Mouse (Mus musculus) embryonic facial prominence, embryonic 13.5 days (tissue): ENCODE measurements around the gene Ldah. TPM values are rescaled to one million over a fixed set of nuclear protein-coding genes. Genes with fewer than 3 reads are reported as not detected.

Experiments used
- ATAC-seq: fragments of 200-750 bp; cut with Nextera tagmentation; 2 replicates; pipeline ENCODE4 v1.8.0; 2017; ENCODE audit warnings: low read depth; ENCODE audit not compliant: insufficient number of reproducible peaks, insufficient read depth, low FRiP score, low TSS enrichment
- H3K27ac ChIP-seq: fragments of 300-500 bp; sonication (generic); 2 replicates; pipeline ENCODE4 v1.5.1; 2015; ENCODE audit warnings: moderate library complexity, mild to moderate bottlenecking, inconsistent platforms
- H3K27me3 ChIP-seq: fragments of 300-500 bp; sonication (generic); 2 replicates; pipeline ENCODE4 v1.6.1; 2015; ENCODE audit warnings: mild to moderate bottlenecking, inconsistent platforms
- H3K36me3 ChIP-seq: fragments of 300-500 bp; sonication (generic); 2 replicates; pipeline ENCODE4 v1.6.1; 2015; ENCODE audit warnings: mild to moderate bottlenecking, inconsistent platforms
- H3K4me1 ChIP-seq: fragments of 300-500 bp; sonication (generic); 2 replicates; pipeline ENCODE4 v1.6.1; 2015; ENCODE audit warnings: inconsistent platforms
- H3K4me2 ChIP-seq: fragments of 300-500 bp; sonication (generic); 2 replicates; pipeline ENCODE4 v1.6.1; 2015; ENCODE audit warnings: moderate library complexity, mild to moderate bottlenecking, inconsistent platforms
- H3K4me3 ChIP-seq: fragments of 300-500 bp; sonication (generic); 2 replicates; pipeline ENCODE4 v1.5.1; 2015; ENCODE audit warnings: mild to moderate bottlenecking, inconsistent platforms
- H3K9ac ChIP-seq: fragments of 300-500 bp; sonication (generic); 2 replicates; pipeline ENCODE4 v1.6.1; 2015; ENCODE audit warnings: mild to moderate bottlenecking, inconsistent platforms
- H3K9me3 ChIP-seq: fragments of 300-500 bp; sonication (generic); 2 replicates; pipeline ENCODE4 v1.6.1; 2016; ENCODE audit warnings: inconsistent platforms
- WGBS: fragments of 180-500 bp; shearing (Covaris S2); methylation state at CpG from one replicate; pipeline ENCODE4 v1.1.7; 2015; ENCODE audit warnings: mixed read lengths; 5-methylcytosine and 5-hydroxymethylcytosine counted together
- polyA plus RNA-seq: library from polyadenylated mRNA; unstranded; fragments of >200 nt; fragmentation: Nextera tagmentation; extraction: Ambion mirVana; gene quantifications from 2 replicates; pipeline ENCODE4 v1.2.1, GENCODE M21; 2015

Gene Ldah
- polyA plus RNA-seq, 1 experiment from 2014 or later = 65.0 TPM

- H3K4me3 ChIP-seq = no peak overlapping the region
- no peak overlapping the region for H3K4me2 ChIP-seq
- H3K27ac ChIP-seq = no peak overlapping the region
- peaks cover 8% of the 10 kb centered on the region for H3K27me3 ChIP-seq
- no peak overlapping the region for H3K9ac ChIP-seq
- WGBS = 72% methylated on average over 6 of the region's 6 CpGs
- H3K9me3 ChIP-seq = no peaks in the 10 kb centered on the region
- H3K4me1 ChIP-seq = 0 out of 2 replicates have a peak, but pooled peaks cover 8% of the 10 kb centered on the region
- ATAC-seq = no peak
- H3K36me3 ChIP-seq = peaks cover 22% of the 10 kb centered on the region
Measured at GRCm38 (mm10) chr12:8289099-8289498, 81.2 kb downstream of the Ldah start.

- no peak for ATAC-seq
- H3K4me2 ChIP-seq = no peak overlapping the region
Measured at GRCm38 (mm10) chr12:8289499-8289898, 81.6 kb downstream of the Ldah start.

GRCm38 (mm10) chr12:8291157-8291853 lies 83.4 kb downstream of the Ldah start:
- H3K4me1 ChIP-seq = peaks cover 20% of the 10 kb centered on the region
- H3K4me2 ChIP-seq = no peak overlapping the region
- H3K36me3 ChIP-seq = peaks cover 9% of the 10 kb centered on the region
- H3K27ac ChIP-seq = no peak overlapping the region
- H3K4me3 ChIP-seq = no peak overlapping the region
- no peak overlapping the region for H3K9ac ChIP-seq
- H3K27me3 ChIP-seq = peaks cover 26% of the 10 kb centered on the region
- ATAC-seq = no peak
- H3K9me3 ChIP-seq = no peaks in the 10 kb centered on the region
- WGBS = 63% methylated on average over 15 of the region's 15 CpGs

More at GRCm38 (mm10) chr12:8289499-8289898, 81.6 kb downstream of the Ldah start:
- H3K9ac ChIP-seq = no peak overlapping the region
- H3K4me1 ChIP-seq = 0 out of 2 replicates have a peak, but pooled peaks cover 8% of the 10 kb centered on the region
- 79% methylated on average over 8 of the region's 8 CpGs for WGBS
- no peak overlapping the region for H3K27ac ChIP-seq
- H3K9me3 ChIP-seq = no peaks in the 10 kb centered on the region
- H3K36me3 ChIP-seq = peaks cover 18% of the 10 kb centered on the region
- H3K4me3 ChIP-seq = no peak overlapping the region
- H3K27me3 ChIP-seq = peaks cover 12% of the 10 kb centered on the region

DNA sequence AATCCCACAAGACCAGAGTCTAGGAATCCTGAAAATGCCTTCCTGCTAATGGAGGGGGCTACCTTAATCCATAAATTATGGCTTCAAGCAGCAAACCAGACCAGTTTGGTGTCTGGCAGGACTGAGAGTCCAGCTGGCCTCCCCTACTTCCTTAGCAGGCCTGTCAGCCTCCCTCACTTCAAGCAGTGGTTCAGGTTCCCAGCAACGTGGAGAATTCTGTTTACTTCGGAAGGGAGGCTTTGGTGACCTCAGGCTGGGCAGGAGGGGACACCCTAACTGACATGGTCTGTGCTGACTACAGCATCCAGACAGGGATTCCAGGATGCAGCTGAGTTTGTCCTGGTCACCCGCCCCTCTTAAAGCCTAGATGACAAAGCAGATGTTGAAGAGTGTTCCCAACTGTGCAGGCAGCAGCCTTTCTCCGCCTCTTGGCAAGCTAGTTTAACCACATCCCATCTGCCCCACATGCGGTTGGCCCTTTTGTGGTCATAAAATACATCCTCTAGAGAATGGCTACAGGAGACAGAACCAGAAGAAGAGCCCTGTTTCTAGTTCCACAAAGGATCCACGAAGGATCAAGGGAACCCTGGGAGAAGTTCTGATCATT lies 87.5 kb downstream of the Ldah start:
- WGBS = 42% methylated on average over 6 of the region's 6 CpGs
- Histone ChIP-seq H3K36me3 (no peaks in the 10 kb centered on the region), H3K4me3 (no peak overlapping the region), H3K27me3 (peaks cover 66% of the 10 kb centered on the region), H3K9me3 (no peaks in the 10 kb centered on the region), H3K4me1 (peaks cover 42% of the 10 kb centered on the region), H3K9ac (no peak overlapping the region), H3K27ac (no peak overlapping the region), H3K4me2 (no peak overlapping the region)
- no peak for ATAC-seq

GRCm38 (mm10) chr12:8296154-8296553 lies 88.2 kb downstream of the Ldah start:
- WGBS = 83% methylated on average over 2 of the region's 2 CpGs

GRCm38 (mm10) chr12:8297586-8298214 lies 89.8 kb downstream of the Ldah start:
- WGBS = 6% methylated on average over 34 of the region's 34 CpGs
- peak overlapping the region; percentile 86 for H3K4me2 ChIP-seq
- ATAC-seq = no peak

More at GRCm38 (mm10) chr12:8296154-8296553, 88.2 kb downstream of the Ldah start:
- Histone ChIP-seq H3K36me3 (no peaks in the 10 kb centered on the region), H3K4me1 (peaks cover 46% of the 10 kb centered on the region), H3K9ac (no peak overlapping the region), H3K4me2 (no peak overlapping the region), H3K9me3 (no peaks in the 10 kb centered on the region), H3K27me3 (peaks cover 74% of the 10 kb centered on the region), H3K27ac (no peak overlapping the region), H3K4me3 (no peak overlapping the region)
- no peak for ATAC-seq

DNA sequence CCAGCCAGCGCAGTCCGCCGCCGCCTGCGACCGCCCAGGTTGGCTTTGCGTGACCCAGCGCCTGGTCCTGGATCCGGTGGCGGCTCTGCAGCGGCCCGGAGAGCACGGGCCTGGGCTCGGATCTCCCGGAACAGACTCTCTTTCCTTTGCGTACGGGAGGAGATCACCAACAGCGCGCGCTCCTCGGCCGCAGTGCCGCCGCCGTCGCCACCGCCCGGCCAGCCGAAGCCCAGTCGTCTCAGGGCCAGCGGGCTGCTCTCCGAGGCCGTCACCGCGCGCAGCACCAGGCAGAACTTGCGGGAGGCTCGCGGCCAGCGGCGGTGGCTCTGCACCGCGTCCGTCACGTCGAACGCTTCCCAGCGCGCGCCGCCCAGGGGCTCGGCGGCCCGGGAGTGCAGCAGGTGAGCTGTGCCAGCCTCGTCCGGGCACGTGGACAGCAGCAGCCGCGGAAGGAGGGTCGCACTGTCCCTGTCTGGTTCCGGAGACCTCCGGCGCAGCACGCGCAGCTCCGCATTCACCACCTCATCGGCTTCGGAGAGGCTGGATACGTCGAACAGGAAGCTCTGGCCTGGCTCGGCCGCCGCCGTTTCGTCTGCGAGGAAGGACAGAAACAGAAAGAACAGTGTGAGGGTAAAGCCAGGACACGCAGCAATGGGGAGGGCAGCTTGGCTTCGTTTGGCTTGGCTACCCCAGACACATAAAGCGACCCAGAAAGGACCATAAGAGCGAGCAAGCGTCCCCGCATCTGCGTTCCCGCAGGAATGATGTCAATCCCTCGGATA lies 90.6 kb downstream of the Ldah start:
- peak overlapping the region; percentile 64 for H3K9ac ChIP-seq
- H3K27me3 ChIP-seq = peaks cover 94% of the 10 kb centered on the region
- H3K4me3 ChIP-seq = peak overlapping the region; percentile 60
- 2% methylated on average over 66 of the region's 85 CpGs for WGBS
- H3K27ac ChIP-seq = no peak overlapping the region
- ATAC-seq = no peak
- peaks cover 56% of the 10 kb centered on the region for H3K4me1 ChIP-seq
- peak overlapping the region; percentile 86 for H3K4me2 ChIP-seq
- no peaks in the 10 kb centered on the region for H3K36me3 ChIP-seq
- H3K9me3 ChIP-seq = no peaks in the 10 kb centered on the region

More at GRCm38 (mm10) chr12:8297586-8298214, 89.8 kb downstream of the Ldah start:
- peaks cover 55% of the 10 kb centered on the region for H3K4me1 ChIP-seq
- no peak overlapping the region for H3K27ac ChIP-seq
- no peaks in the 10 kb centered on the region for H3K9me3 ChIP-seq
- H3K27me3 ChIP-seq = peaks cover 89% of the 10 kb centered on the region
- H3K36me3 ChIP-seq = no peaks in the 10 kb centered on the region
- H3K4me3 ChIP-seq = peak overlapping the region; percentile 60
- H3K9ac ChIP-seq = peak overlapping the region; percentile 64

DNA sequence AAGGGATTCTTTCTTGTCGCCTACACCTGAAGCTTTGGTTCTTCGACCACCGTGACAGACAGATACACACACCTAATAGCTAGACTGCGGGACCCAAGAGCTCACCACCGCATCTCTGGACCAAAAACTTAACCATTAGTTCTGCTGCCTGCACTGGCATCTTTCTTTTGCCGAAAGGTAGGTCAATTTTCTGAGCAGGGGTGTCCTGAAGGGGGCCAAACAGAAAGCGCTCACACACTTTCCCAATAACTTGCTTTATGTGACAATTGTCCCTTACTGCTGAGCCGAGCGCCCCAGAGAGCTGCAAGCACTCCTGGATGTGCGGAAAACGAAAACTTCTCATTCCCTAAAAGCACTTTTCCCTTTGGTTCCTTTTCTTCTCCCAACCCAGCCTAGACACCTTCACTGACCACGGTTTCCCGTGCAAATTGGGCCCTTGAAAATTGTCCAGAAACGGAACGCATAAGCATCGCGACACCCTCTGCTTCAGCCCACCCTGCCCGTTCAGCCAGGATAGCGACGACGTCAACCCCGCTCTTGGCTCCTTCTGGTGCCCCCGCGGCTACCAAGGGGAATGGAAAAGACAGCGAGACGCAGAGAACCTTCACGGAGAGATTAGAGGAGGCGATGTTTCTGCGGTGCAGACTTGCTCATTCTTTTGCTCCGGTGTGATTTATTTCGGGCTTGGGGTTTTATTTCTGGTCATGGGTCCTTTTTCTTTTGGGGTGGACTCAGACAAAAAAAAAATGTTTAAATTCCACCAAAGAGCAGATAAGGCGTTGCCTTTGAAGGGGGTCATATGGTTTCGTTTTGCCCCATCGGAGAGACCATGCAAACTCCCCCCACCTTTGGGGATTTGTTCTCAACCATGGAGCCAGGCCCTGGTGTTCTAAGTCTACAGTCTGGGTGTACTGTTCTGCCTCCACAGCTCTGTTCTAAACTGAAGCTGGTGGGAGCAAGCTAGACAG lies 91.5 kb downstream of the Ldah start:
- Histone ChIP-seq H3K27ac (peak overlapping the region; percentile 51; the same call in 1 of the 2 replicates), H3K4me2 (peak overlapping the region; percentile 86), H3K4me1 (peaks cover 56% of the 10 kb centered on the region), H3K27me3 (peaks cover 95% of the 10 kb centered on the region), H3K9ac (peak overlapping the region; percentile 74), H3K4me3 (peak overlapping the region; percentile 60), H3K9me3 (no peaks in the 10 kb centered on the region), H3K36me3 (no peaks in the 10 kb centered on the region)
- ATAC-seq = no peak
- WGBS = 3% methylated on average over 34 of the region's 34 CpGs

DNA sequence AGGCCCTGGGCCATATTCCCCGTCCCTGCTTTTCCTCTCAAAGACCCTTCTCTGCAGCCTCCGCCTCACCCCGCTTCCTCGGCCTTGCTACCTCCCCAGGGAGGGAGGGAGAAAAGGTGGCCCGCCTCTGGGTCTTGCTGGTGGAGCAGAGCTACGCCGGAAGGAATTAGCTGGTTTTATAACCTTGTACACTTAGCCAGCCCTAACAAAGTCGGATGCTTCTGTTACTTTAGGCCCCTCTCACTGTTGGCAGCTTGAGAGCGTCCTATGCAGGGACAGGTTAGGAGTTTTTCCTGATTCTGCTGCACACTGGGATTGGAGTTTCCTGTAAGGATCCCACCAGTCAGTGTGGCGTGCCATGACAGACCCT lies 92.2 kb downstream of the Ldah start:
- Histone ChIP-seq H3K9ac (peak overlapping the region; percentile 74), H3K4me3 (peak overlapping the region; percentile 60), H3K4me2 (peak overlapping the region; percentile 86)

DNA sequence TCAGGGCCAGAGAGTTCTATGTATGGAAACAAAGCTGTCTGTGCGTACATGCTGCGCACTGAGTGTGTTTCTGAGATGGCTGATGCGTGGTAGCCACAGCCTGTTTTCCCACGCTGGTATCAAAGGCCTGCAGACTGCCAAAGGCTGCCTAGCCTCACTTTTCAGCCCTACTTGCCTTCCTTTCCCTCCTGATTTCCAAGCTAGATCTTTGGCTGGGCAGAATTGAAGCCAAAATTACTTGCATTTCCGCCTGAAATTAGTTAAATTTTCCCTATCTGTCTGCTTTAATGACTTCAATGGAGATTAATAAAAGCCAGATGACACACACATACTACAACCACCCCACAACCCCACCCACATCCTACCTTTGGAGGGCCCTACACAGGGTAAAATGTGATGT lies 92.6 kb downstream of the Ldah start:
- Histone ChIP-seq H3K4me1 (peaks cover 50% of the 10 kb centered on the region), H3K36me3 (no peaks in the 10 kb centered on the region), H3K27me3 (peaks cover 94% of the 10 kb centered on the region), H3K9me3 (no peaks in the 10 kb centered on the region), H3K9ac (peak overlapping the region; percentile 74), H3K27ac (peak overlapping the region; percentile 51; the same call in 1 of the 2 replicates), H3K4me3 (peak overlapping the region; percentile 60), H3K4me2 (peak overlapping the region; percentile 86)
- no peak for ATAC-seq
- WGBS = 26% methylated on average over 5 of the region's 5 CpGs

More for the DNA sequence above, 92.2 kb downstream of the Ldah start:
- Histone ChIP-seq H3K36me3 (no peaks in the 10 kb centered on the region), H3K4me1 (peaks cover 52% of the 10 kb centered on the region), H3K27me3 (peaks cover 94% of the 10 kb centered on the region), H3K27ac (peak overlapping the region; percentile 51; the same call in 1 of the 2 replicates), H3K9me3 (no peaks in the 10 kb centered on the region)
- WGBS = 15% methylated on average over 10 of the region's 10 CpGs
- no peak for ATAC-seq
